Mouse (Mus musculus): ENCODE measurements around the gene Cdk17.
A peak's percentile ranks its signal among the peaks of the same experiment; 100 is the strongest.

Gene Cdk17

GRCm38 (mm10) chr10:93160807-93161510 lies at the start of gene Cdk17:
Gene Cdk17, plus strand, starts transcription at chr10:93160875.
- peak; percentile 37 for DNase-seq (ENCODE audit: low read depth, low spot score)

- no peak for DNase-seq (ENCODE audit: low read depth, low spot score)
Observed at GRCm38 (mm10) chr10:93111412-93111811, 49.3 kb upstream of the Cdk17 start.

DNA sequence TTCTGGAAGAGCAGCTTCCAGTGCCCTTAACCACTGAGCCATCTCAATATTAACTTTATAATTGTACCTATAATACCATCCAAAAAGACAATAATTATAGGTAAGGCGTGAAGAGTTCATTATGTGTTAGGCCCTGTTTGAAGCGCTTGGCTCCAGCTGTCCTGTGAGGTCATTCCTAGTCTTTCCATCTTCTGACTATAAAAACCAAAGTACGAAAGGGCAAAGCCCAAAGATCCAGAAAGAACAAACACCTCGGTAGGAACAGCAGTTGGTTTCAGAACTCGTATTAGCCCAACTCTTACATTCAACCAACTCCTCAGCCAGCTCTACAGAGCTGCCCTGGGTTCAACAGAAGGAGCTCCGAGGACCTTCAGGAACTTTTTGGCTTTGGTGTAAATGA lies 48.7 kb upstream of the Cdk17 start:
- no peak for DNase-seq (ENCODE audit: low read depth, low spot score)

DNA sequence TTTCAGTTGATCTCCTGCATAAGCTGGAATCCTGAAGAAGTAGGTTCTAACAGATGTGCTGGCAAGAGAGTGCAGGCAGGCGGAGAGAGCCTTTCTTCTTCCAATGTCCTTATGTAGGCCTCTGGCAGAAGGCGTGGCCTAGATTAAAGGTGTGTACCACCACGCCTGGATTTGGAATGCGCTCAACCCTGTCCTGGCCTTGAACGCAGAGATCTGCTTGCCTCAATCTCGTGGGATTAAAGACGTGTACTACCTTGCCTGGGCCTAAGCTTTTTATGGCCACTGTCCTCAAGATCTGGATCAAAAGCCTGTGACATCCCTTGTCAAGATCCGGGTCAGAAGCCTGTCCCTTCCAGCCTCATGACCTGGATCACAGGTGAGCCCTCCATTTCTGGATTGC lies 46.7 kb upstream of the Cdk17 start:
- DNase-seq (ENCODE audit: low read depth, low spot score) = no peak

DNA sequence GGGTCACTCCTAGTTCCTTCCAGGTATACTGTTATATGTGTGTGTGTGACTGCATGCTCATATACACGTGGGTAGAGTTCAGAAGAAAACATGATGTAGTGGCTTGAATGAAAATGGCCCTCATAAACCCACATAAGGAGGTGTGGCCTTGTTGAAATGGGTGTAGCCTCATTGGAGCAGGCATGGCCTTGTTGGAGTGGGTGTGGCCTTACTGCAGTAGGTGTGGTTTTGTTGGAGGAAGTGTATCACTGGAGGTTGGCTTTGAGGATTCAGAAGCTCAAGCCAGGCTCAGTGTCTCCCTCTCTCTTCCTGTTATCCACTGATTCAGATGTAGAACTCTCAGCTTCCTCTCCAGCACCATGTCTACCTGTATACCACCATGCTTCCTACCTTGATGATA lies 45.9 kb upstream of the Cdk17 start:
- no peak for DNase-seq (ENCODE audit: low read depth, low spot score)

GRCm38 (mm10) chr10:93115743-93116142 lies 44.9 kb upstream of the Cdk17 start:
- DNase-seq (ENCODE audit: low read depth, low spot score) = no peak

DNA sequence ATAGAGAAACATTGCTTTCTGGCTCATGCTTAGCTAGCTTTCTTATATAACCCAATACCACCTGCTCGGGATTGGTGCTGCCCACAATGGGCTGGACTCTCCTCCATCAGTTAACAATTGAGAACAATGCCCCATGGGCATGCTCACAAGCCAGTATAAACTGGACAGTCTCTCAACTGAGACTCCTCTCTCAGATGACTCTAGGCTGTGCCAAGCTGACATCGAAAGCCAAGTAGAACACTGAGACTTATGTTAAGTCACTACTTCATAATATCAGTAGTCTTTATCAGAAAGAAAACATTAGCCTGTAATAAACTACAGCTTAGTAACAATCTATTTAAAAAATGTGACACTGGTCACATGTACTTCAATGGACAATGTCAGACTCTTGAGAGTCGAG lies 44.0 kb upstream of the Cdk17 start:
- DNase-seq (ENCODE audit: low read depth, low spot score) = no peak

DNA sequence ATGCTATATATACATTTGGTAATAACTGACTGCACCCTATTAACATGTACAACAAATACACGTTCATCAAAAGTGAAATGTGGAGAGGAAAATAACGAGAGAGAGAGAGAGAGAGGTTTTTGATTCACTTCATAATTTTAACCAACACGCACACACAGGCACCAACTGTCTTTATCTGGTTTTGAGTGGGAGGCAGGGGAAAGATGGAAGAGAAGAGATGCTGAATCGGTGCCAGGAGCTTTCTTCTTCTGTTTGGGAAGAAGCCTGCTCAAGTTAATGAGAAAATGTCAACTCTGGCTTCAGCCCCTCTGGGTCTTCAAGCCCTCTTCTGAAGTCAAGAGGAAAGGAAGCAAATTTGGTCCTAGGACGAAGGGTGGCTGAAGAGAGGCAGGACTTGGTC lies 40.9 kb upstream of the Cdk17 start:
- DNase-seq (ENCODE audit: low read depth, low spot score) = no peak

GRCm38 (mm10) chr10:93121262-93121860 lies 39.3 kb upstream of the Cdk17 start:
- no peak for DNase-seq (ENCODE audit: low read depth, low spot score)

DNA sequence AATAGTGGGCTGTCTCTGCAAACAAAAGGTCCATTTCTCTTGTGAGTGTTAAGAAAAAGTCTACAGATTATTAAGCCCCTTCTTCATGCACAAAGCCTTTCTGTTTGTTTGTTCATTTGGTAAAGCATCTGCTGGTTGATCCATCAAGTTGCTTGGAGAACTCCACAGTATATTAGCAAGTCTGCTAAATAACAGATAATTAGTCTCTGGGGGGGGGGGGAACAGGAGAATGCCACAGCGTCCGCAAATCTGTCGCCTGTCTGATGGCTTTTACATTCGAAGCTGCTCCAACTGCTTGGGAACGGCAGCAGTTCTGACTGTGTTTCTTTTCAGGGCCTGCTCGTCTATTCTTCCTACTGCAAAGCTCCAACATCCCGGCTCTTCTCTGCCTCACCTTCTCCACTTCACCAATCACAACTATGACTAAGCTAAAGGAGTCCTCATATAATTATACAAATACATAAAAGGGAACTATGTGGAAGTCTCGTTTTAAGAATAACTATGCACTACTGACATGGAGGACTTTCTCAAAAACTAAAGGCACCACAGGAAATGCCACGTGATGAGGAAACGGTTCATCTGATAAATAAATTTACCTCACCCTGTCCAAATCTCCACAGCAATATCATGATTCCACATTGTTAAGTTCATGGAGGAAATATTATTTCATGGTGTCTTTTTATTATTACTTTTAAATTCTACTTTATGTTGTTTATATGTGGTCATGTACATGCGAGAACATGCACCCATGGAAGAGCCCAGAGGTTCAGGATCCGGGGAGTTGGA lies 38.1 kb upstream of the Cdk17 start:
- DNase-seq (ENCODE audit: low read depth, low spot score) = no peak

- DNase-seq (ENCODE audit: low read depth, low spot score) = no peak
Observed at GRCm38 (mm10) chr10:93123310-93123709, 37.4 kb upstream of the Cdk17 start.

GRCm38 (mm10) chr10:93123957-93124613 lies 36.6 kb upstream of the Cdk17 start:
- DNase-seq (ENCODE audit: low read depth, low spot score) = no peak

DNA sequence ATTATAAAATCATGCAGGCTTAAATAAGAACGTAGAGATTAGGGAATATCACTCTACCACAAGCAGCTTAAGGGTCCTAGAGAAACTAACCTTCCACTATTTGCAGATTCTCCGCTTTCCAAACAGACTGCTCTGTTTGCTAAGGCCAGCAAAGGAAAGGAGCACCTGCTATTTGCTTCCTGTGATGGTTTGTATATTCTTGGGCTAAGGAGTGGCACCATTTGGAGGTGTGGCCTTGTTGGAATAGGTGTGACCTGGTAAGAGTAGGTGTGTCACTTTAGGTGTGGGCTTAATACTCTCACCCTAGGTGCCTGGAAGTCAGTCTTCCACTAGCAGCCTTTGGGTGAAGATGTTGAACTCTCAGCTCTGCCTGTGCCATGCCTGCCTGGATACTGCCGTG lies 34.6 kb upstream of the Cdk17 start:
- DNase-seq (ENCODE audit: low read depth, low spot score) = no peak

DNA sequence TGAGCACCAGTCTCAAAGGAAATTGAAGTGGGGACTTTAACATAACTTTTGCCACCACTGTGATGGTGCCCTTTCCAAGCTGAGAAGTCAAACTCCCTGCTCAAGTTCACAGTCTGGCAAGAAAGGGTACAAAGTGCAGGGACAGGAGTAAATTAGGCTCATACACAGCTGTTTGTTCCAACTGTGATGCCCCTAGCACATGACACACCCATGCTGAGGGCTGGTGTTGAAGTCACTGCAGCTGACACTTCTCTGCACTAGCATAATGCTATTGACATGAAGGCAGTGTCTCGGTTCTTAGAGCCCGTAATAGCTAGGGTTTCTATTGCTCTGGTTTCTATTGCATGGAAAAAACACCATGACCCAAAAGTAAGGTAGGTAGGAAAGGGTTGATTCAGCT lies 32.1 kb upstream of the Cdk17 start:
- DNase-seq (ENCODE audit: low read depth, low spot score) = no peak

DNA sequence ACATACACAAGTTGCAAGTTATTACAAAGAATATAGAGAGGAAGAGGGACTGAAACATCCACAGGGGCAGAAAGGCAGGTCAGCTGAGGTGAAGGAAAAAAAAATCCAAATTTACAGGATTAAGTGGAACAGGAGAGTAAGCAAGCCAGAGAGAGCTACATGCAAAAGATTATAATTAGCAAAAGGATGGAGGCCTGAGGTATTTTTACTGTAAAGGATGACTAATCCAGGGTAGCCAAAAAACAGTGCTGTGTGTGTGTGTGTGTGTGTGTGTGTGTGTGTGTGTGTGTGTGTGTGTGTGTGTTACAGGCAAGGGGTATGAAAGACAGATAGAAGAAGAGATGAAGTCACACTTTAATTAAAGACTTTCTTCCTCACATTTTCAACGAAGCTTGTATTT lies 31.3 kb upstream of the Cdk17 start:
- no peak for DNase-seq (ENCODE audit: low read depth, low spot score)

GRCm38 (mm10) chr10:93129904-93130455 lies 30.7 kb upstream of the Cdk17 start:
- DNase-seq (ENCODE audit: low read depth, low spot score) = no peak

GRCm38 (mm10) chr10:93130456-93130940 lies 30.2 kb upstream of the Cdk17 start:
- no peak for DNase-seq (ENCODE audit: low read depth, low spot score)

DNA sequence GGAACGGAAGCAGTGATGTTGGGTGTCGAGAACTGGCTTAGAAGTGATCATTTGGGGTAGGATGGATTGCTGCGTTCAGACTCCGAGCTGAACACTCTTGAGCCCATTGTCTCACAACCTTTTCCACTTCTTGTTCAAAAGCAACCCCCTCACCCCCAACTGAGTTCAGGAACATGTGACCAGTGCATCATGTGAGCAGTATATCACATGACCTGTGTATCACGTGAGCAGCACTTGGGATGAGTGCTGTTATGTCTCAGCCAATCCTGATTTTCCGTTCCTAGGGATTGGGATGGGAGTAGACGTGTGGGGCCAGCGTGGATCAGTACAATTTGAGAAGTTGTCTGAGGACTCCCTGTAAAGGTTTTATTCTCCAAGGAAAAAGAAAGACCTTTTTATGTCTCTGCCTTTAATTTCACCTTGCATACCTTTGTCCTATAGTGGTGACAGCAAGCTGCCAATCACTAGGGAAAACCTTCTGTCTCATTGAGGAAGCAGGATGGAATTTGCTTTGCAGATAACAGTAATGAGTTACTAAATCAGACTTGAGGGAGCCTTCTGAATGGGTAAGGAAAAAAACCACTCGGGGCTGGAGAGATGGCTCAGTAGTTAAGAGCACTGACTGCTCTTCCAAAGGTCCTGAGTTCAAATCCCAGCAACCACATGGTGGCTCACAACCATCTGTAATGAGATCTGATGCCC lies 28.7 kb upstream of the Cdk17 start:
- DNase-seq (ENCODE audit: low read depth, low spot score) = no peak

- DNase-seq (ENCODE audit: low read depth, low spot score) = no peak
Observed at GRCm38 (mm10) chr10:93138730-93139129, 21.9 kb upstream of the Cdk17 start.

DNA sequence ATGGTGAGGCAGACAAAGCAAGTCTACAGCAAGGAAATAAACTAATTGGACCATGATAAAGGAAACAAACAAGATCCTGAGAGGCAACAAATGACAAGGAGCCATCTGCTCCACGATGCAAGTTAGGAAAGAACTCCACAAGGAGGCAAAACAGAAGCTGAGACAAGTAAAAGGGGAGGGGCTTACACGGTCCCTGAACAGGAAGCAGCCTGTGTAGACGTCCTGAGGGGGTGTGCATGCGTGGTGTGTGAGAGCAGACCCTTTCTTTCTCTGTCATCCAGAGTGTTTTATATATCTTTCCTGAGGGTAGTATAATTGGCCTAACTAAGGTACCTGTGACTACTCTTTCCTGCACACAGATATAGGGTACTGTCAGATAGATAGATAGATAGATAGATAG lies 19.9 kb upstream of the Cdk17 start:
- DNase-seq (ENCODE audit: low read depth, low spot score) = no peak

- DNase-seq (ENCODE audit: low read depth, low spot score) = no peak
Observed at GRCm38 (mm10) chr10:93142600-93143284, 17.9 kb upstream of the Cdk17 start.
